Mouse (Mus musculus) limb, embryonic 12.5 days (tissue): ENCODE data around the gene Taar8c. TPM values are rescaled to one million over a fixed set of nuclear protein-coding genes. Genes with fewer than 3 reads are reported as not detected.
"Not testable (repeated sequence)": the region's sequence is repeated elsewhere in the genome, so short reads cannot be mapped to it uniquely, and the experiment has no call there.

ENCODE experiments used
- ATAC-seq: fragments of 200-750 bp; cut with Nextera tagmentation; 2 replicates; pipeline ENCODE4 v1.8.0; 2017; ENCODE audit warnings: low read depth, moderate TSS enrichment; ENCODE audit not compliant: insufficient number of reproducible peaks, insufficient read depth, low FRiP score, low TSS enrichment
- H3K27ac ChIP-seq: fragments of 300-500 bp; sonication (generic); 2 replicates; pipeline ENCODE4 v1.5.1; 2016; ENCODE audit warnings: mild to moderate bottlenecking, moderate library complexity
- H3K27me3 ChIP-seq: fragments of 300-500 bp; sonication (generic); 2 replicates; pipeline ENCODE4 v1.6.1; 2016; ENCODE audit warnings: mild to moderate bottlenecking, moderate library complexity
- H3K36me3 ChIP-seq: fragments of 300-500 bp; sonication (generic); 2 replicates; pipeline ENCODE4 v1.6.1; 2016; ENCODE audit warnings: mild to moderate bottlenecking, moderate library complexity
- H3K4me1 ChIP-seq: fragments of 300-500 bp; sonication (generic); replicated peaks from 2 replicates; pipeline ENCODE4 v1.6.1; 2016
- H3K4me2 ChIP-seq: fragments of 300-500 bp; sonication (generic); 2 replicates; pipeline ENCODE4 v1.6.1; 2016; ENCODE audit warnings: mild to moderate bottlenecking, moderate library complexity
- H3K4me3 ChIP-seq: fragments of 300-500 bp; sonication (generic); replicated peaks from 2 replicates; pipeline ENCODE4 v1.5.1; 2016; ENCODE audit warnings: mild to moderate bottlenecking
- H3K9ac ChIP-seq: fragments of 300-500 bp; sonication (generic); replicated peaks from 2 replicates; pipeline ENCODE4 v1.6.1; 2016; ENCODE audit warnings: mild to moderate bottlenecking, moderate library complexity
- H3K9me3 ChIP-seq: fragments of 300-500 bp; sonication (generic); 2 replicates; pipeline ENCODE4 v1.6.1; 2016; ENCODE audit warnings: mild to moderate bottlenecking, moderate library complexity
- WGBS: fragments of 180-500 bp; shearing (Covaris S2); methylation state at CpG from one replicate; pipeline ENCODE4 v1.1.7; 2016; 5-methylcytosine and 5-hydroxymethylcytosine counted together
- polyA plus RNA-seq: library from polyadenylated mRNA; unstranded; fragments of >200 nt; fragmentation: Nextera tagmentation; extraction: Ambion mirVana; gene quantifications from 2 replicates; pipeline ENCODE4 v1.2.1, GENCODE M21; 2016

Gene Taar8c
- polyA plus RNA-seq, 1 experiment from 2014 or later, result not detected

DNA sequence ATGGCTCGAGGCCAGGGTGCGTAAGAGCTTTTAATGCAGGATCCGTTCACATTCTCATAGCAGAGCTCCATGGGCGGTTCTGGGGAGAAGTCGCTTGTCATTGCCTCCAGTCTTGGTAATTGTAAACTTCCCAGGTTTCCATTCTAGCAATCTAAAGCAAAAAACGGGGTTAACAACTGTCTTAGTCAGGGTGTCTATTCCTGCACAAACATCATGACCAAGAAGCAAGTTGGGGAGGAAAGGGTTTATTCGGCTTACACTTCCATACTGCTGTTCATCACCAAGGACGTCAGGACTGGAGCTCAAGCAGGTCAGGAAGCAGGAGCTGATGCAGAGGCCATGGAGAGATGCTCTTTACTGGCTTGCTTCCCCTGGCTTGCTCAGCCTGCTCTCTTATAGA lies 7.7 kb upstream of the Taar8c start, which contains the start of gene Taar9:
Taar9 (minus strand) TSS at position 101 of the 400 bp plus-strand sequence.
- not testable (repeated sequence) for H3K4me1 ChIP-seq, H3K27me3 ChIP-seq, H3K27ac ChIP-seq, H3K4me2 ChIP-seq, H3K4me3 ChIP-seq, H3K36me3 ChIP-seq, H3K9ac ChIP-seq, ATAC-seq, H3K9me3 ChIP-seq
- 80% methylated on average over 8 of the region's 8 CpGs for WGBS

DNA sequence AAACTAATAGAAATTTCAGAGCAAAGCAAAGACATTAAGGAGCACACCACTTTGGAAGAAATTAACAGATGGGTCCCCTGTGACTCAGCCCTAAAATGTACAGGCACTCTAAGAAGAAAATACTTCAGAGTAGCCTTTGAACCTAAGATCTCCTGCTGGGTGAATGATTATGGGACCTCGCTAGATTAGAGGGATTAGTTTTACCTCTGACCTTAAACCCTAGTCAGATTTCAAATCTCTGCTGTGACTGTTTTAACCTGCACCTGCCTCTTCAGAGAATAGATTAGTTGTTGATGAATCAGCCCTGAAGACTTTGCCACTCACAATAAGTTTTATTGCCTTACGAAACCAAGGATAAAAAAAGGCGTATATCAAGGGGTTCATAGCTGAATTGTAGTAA lies 6.5 kb upstream of the Taar8c start:
- Histone ChIP-seq H3K27me3 (no peaks in the 10 kb centered on the region), H3K4me1 (no peaks in the 10 kb centered on the region), H3K4me3 (no peak overlapping the region), H3K9me3 (no peaks in the 10 kb centered on the region), H3K4me2 (no peak overlapping the region), H3K9ac (no peak overlapping the region), H3K27ac (no peak overlapping the region), H3K36me3 (no peaks in the 10 kb centered on the region)
- ATAC-seq, result no peak
- 35% methylated on average over 3 of the region's 3 CpGs for WGBS

DNA sequence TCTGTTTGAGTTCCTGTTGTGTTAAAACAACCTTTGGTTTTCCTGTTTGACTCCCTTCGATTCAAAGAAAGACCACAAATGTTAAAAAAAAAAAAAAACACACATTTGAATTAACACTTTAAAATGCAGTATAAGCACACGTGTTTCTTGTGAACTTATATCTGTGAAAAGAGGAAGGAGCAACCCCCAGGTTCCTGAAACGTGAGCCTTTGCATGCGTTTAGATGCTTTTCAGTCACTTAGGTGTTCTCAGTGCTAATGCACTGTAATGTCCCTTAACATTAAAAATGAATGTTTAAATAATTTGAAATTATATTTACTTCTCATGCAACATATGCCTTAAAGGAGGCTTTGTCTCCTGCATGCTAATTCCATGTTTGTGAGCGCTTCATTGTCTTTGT lies 6.0 kb upstream of the Taar8c start:
- Histone ChIP-seq H3K9me3 (no peaks in the 10 kb centered on the region), H3K27ac (no peak overlapping the region), H3K27me3 (no peaks in the 10 kb centered on the region), H3K9ac (no peak overlapping the region), H3K4me2 (no peak overlapping the region), H3K4me1 (no peaks in the 10 kb centered on the region), H3K36me3 (no peaks in the 10 kb centered on the region), H3K4me3 (no peak overlapping the region)
- 50% methylated on average over 5 of the region's 5 CpGs for WGBS
- ATAC-seq, result no peak

DNA sequence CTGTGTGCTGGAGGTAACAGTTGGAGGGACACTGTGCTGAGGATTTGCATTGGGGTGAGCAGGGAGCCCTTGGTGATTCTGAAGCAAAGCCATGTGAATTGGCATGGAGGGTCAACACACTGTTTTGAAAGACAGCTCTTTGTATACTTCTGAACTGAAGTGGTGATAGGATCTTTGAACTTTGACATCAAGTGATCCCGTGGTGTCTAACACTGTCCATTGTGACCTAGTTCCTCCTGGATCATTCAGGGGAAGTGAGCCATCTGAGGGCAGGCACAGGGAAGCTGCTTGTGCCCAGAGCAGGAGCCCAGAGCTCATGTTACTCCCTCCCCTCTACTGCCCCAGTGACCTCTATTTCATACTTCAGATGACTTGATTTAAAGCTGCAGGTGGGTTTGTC lies 1.6 kb upstream of the Taar8c start:
- H3K4me1 ChIP-seq, H3K9ac ChIP-seq, H3K27me3 ChIP-seq, H3K4me2 ChIP-seq, ATAC-seq, H3K4me3 ChIP-seq, H3K27ac ChIP-seq, H3K9me3 ChIP-seq, H3K36me3 ChIP-seq: not testable (repeated sequence)
- WGBS, result 59% methylated on average over 1 of the region's 1 CpGs

DNA sequence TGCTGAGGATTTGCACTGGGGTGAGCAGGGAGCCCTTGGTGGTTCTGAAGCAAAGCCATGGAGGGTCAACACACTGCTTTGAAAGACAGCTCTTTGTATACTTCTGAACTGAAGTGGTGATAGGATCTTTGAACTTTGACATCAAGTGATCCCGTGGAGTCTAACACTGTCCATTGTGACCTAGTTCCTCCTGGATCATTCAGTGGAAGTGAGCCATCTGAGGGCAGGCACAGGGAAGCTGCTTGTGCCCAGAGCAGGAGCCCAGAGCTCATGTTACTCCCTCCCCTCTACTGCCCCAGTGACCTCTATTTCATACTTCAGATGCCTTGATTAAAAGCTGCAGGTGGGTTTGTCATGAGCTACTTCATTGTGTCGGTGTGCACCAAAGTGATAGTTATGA lies 4.7 kb downstream of the Taar8c start:
- not testable (repeated sequence) for H3K27ac ChIP-seq, H3K4me3 ChIP-seq, ATAC-seq, H3K36me3 ChIP-seq, H3K27me3 ChIP-seq, H3K9me3 ChIP-seq, H3K9ac ChIP-seq, H3K4me2 ChIP-seq, H3K4me1 ChIP-seq
- WGBS, result 50% methylated on average over 2 of the region's 2 CpGs

DNA sequence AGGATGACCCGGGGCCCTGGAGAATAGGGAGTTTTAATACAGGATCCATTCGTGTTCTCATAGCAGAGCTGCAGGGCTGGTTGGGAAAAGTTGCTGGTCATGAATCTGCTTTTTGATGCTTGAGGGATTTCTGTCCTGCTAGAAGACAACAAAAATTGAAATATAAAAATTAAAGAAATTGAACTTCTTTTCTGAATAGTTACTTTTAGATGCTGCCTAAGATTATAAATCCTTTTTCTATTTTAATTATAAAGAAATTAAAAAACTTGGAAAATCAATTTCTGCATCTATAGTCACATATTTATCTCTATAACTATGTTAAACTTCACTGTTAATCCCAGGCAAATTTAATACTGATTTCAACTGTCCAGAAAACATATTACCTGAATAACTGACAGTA lies 9.5 kb downstream of the Taar8c start, which contains the start of gene Taar8b:
Taar8b (minus strand) TSS at position 101 of the 400 bp plus-strand sequence.
- H3K36me3 ChIP-seq, result no peaks in the 10 kb centered on the region
- no peak within 1 kb of the TSS for H3K4me2 ChIP-seq
- WGBS, result 73% methylated on average over 2 of the region's 2 CpGs
- ATAC-seq, result no peak
- no peaks in the 10 kb centered on the region for H3K4me1 ChIP-seq
- H3K27me3 ChIP-seq, result no peaks in the 10 kb centered on the region
- 0 out of 2 replicates have a peak, but pooled peaks cover 3% of the 10 kb centered on the region for H3K9me3 ChIP-seq
- no peak within 1 kb of the TSS for H3K4me3 ChIP-seq
- no peak within 1 kb of the TSS for H3K27ac ChIP-seq
- H3K9ac ChIP-seq, result no peak within 1 kb of the TSS

DNA sequence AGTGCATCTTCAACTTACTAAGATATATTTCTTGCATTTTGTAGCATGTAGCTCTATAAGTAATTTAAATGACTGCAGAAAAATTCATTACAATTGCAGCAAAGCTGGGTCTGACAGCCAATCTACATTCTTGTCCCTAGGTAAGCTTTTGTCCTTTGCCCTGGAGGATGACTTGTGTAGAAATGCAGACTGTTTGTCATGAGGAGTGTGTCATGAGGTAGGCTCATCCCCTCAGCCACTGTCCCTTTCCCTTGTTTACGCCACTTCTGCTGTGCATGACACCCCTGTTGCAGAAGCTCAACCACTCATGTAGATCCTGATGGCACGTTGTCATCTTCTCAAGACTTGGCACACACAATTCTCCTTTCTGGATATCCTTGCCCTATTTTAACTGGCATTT lies 14.5 kb downstream of the Taar8c start:
- Histone ChIP-seq H3K9me3 (no peaks in the 10 kb centered on the region), H3K27ac (no peak overlapping the region), H3K4me2 (no peak overlapping the region), H3K4me1 (no peaks in the 10 kb centered on the region), H3K36me3 (no peaks in the 10 kb centered on the region), H3K27me3 (no peaks in the 10 kb centered on the region), H3K9ac (no peak overlapping the region), H3K4me3 (no peak overlapping the region)
- WGBS, result 93% methylated on average over 2 of the region's 2 CpGs
- no peak for ATAC-seq

DNA sequence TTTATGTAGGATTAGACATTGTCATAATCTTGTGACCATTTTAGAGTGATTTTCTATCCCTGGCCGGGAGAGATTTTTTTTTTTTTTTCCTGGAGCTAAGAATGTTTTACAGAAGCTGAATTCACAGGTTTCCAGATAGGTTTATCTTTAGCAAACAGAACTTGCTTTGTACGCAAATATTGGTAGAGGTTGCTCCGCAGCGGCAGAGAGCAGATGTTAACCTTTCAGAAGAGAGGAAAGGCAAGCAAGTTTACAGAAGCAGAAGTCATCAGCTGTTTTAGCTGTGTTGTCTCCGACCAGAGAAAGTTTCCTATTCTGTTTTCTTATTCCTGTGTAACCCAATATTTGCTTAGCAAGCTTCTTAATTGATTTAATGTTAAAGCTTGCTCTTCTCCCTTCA lies 15.2 kb downstream of the Taar8c start:
- Histone ChIP-seq H3K27ac (no peak overlapping the region), H3K27me3 (no peaks in the 10 kb centered on the region), H3K4me3 (no peak overlapping the region), H3K4me2 (no peak overlapping the region), H3K36me3 (no peaks in the 10 kb centered on the region), H3K9ac (no peak overlapping the region), H3K9me3 (no peaks in the 10 kb centered on the region), H3K4me1 (no peaks in the 10 kb centered on the region)
- no peak for ATAC-seq
- WGBS, result 85% methylated on average over 5 of the region's 5 CpGs

DNA sequence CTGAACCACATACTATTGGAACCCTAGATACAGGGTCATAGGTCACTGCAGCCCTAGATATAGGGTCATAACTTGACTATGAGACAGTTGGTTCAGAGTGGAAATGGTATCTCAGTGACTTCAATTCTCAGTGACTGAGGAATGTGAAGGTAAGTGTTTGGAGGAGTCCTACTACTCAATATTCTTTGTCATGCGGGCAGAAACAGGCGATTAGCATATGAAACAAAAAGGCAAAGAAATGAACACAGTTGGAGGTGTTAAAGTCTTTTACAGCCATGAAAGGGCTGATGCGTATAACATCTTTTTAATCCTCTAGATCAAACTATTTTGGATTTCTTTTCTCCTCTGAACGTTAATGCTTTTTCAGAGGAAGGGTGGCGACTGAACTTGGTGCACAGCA lies 15.8 kb downstream of the Taar8c start:
- no peaks in the 10 kb centered on the region for H3K27me3 ChIP-seq
- no peak overlapping the region for H3K9ac ChIP-seq
- H3K9me3 ChIP-seq, result no peaks in the 10 kb centered on the region
- no peaks in the 10 kb centered on the region for H3K4me1 ChIP-seq
- no peak overlapping the region for H3K4me3 ChIP-seq
- H3K36me3 ChIP-seq, result no peaks in the 10 kb centered on the region
- H3K27ac ChIP-seq, result no peak overlapping the region
- H3K4me2 ChIP-seq, result no peak overlapping the region
- WGBS, result 78% methylated on average over 5 of the region's 5 CpGs
- ATAC-seq, result no peak

DNA sequence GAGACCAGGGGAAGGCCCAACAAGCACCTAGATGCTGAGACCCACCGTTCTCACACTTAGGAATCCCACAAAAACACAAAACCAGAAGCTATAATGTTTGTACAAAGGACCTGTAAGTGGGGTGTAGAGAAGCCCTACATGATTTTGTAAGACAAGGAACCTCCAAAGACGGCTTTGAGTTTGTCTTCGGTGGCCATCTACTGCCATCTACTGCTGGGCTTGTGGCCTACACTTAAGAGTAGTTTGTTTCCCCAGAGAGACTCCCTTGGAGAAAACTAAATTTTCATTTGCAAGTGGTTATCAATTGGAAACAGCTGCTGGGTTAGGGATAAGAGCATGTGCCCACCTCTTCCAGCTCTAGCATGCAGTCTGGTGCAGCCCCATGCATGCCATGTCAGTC lies 21.5 kb downstream of the Taar8c start:
- WGBS, result 44% methylated on average over 3 of the region's 3 CpGs
- no peak for ATAC-seq
- no peak overlapping the region for H3K9ac ChIP-seq
- no peak overlapping the region for H3K4me3 ChIP-seq
- no peaks in the 10 kb centered on the region for H3K36me3 ChIP-seq
- no peak overlapping the region for H3K4me2 ChIP-seq
- no peaks in the 10 kb centered on the region for H3K9me3 ChIP-seq
- H3K4me1 ChIP-seq, result no peaks in the 10 kb centered on the region
- no peak overlapping the region for H3K27ac ChIP-seq
- no peaks in the 10 kb centered on the region for H3K27me3 ChIP-seq

DNA sequence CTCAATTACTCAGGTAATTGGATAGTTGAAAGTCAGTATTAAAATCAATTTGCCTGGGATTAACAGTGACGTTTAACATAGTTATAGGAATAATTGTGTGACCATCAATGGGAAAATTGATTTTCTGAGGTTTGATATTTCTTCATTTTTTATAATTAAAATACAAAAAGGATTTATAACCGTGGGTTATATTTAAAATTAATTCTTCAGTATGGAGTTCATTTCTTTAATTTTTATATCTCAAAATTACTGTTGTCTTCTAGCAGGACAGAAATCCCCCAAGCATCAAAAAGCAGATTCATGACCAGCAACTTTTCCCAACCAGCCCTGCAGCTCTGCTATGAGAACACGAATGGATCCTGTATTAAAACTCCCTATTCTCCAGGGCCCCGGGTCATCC lies 25.5 kb downstream of the Taar8c start, which contains the start of gene Taar8a:
Taar8a (plus strand) TSS at position 301 of the 400 bp plus-strand sequence.
- H3K4me1 ChIP-seq, ATAC-seq, H3K27me3 ChIP-seq, H3K4me2 ChIP-seq, H3K9ac ChIP-seq, H3K27ac ChIP-seq, H3K4me3 ChIP-seq, H3K9me3 ChIP-seq, H3K36me3 ChIP-seq: not testable (repeated sequence)
- 86% methylated on average over 2 of the region's 4 CpGs for WGBS

DNA sequence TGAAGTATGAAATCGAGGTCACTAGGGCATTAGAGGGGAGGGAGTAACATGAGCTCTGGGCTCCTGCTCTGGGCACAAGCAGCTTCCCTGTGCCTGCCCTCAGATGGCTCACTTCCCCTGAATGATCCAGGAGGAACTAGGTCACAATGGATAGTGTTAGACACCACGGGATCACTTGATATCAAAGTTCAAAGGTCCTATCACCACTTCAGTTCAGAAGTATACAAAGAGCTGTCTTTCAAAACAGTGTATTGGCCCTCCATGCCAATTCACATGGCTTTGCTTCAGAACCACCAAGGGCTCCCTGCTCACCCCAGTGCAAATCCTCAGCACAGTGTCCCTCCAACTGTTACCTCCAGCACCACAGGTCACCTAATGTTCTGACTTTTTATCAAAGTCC lies 27.0 kb downstream of the Taar8c start:
- H3K36me3 ChIP-seq, H3K27ac ChIP-seq, H3K4me2 ChIP-seq, ATAC-seq, H3K27me3 ChIP-seq, H3K9ac ChIP-seq, H3K9me3 ChIP-seq, H3K4me1 ChIP-seq, H3K4me3 ChIP-seq: not testable (repeated sequence)
- 53% methylated on average over 2 of the region's 2 CpGs for whole genome bisulfite sequencing
